14 mouse cellular contexts compared by ENCODE assay signal in the genomic region with DNA sequence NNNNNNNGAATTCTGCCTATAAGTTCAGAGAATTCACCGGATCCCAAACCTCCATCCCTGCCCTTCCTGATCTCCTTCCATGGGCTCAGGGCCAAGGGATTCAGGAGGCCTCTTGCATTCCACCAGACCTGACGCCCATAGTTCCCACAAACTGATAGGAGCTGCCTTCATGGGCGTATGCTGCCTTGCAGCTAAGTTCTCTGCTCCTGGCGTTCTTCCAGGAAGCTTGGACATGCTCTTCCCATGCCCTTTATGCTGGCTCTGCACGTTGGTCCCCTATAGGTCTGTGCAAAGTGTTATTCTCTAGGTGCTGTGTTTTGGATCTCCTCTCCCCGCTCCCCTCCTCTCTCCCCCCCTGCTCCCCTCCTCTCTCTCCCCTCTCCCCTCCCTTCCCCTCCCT. TPM values are rescaled to one million over a fixed set of nuclear protein-coding genes. Genes with fewer than 3 reads are reported as not detected.
DNase-seq lines count a peak whose midpoint lies in the region; ATAC-seq and TF ChIP-seq lines count a peak whose summit lies in the region.
"Had no signal": no experiment of that assay in that cellular context is flagged by ENCODE, and none has a peak within 500 bp of the region (broad histone marks: within the 10 kb centered on the region; RNA-seq: fewer than 3 reads in every experiment).

No protein-coding gene starts in this region.

- no peak overlapping the region for H3K9ac ChIP-seq in lung, embryonic 15.5 days
- H3K9ac ChIP-seq in heart, embryonic 16.5 days (ENCODE audit: low read length): no peak overlapping the region
- H3K9ac ChIP-seq in stomach, postnatal 0 days (ENCODE audit: low read length): no peak overlapping the region
- no peak overlapping the region for H3K9ac ChIP-seq in intestine, embryonic 15.5 days
- H3K9ac ChIP-seq: forebrain, embryonic 15.5 days had no signal

- 0 out of 2 replicates have a peak overlapping the region, but pooled peaks have one; percentile 32 for H3K27ac ChIP-seq in heart, embryonic 10.5 days
- H3K27ac ChIP-seq in lung, embryonic 15.5 days: no peak overlapping the region
- H3K27ac ChIP-seq in heart, embryonic 16.5 days (ENCODE audit: low read length): peak overlapping the region; percentile 46; the same call in 1 of the 2 replicates
- H3K27ac ChIP-seq in stomach, postnatal 0 days (replicated peaks): no peak overlapping the region
- no peak overlapping the region for H3K27ac ChIP-seq in intestine, embryonic 15.5 days
- H3K27ac ChIP-seq: forebrain, embryonic 15.5 days had no signal

- H3K27me3 ChIP-seq in heart, embryonic 10.5 days (ENCODE audit: insufficient read depth, poor library complexity, severe bottlenecking): no peaks in the 10 kb centered on the region
- no peaks in the 10 kb centered on the region for H3K27me3 ChIP-seq in lung, embryonic 15.5 days
- no peaks in the 10 kb centered on the region for H3K27me3 ChIP-seq in heart, embryonic 16.5 days (ENCODE audit: control insufficient read depth, insufficient read depth, low read length)
- no peaks in the 10 kb centered on the region for H3K27me3 ChIP-seq in stomach, postnatal 0 days (ENCODE audit: control insufficient read depth, insufficient read depth, low read length)
- no peaks in the 10 kb centered on the region for H3K27me3 ChIP-seq in intestine, embryonic 15.5 days (replicated peaks)
- H3K27me3 ChIP-seq: forebrain, embryonic 15.5 days had no signal

- no peak overlapping the region for H3K4me3 ChIP-seq in heart, embryonic 10.5 days
- H3K4me3 ChIP-seq in lung, embryonic 15.5 days: no peak overlapping the region
- H3K4me3 ChIP-seq in heart, embryonic 16.5 days (ENCODE audit: low read length): no peak overlapping the region
- H3K4me3 ChIP-seq in stomach, postnatal 0 days (ENCODE audit: low read depth, low read length): no peak overlapping the region
- H3K4me3 ChIP-seq in intestine, embryonic 15.5 days (replicated peaks): no peak overlapping the region
- H3K4me3 ChIP-seq: forebrain, embryonic 15.5 days had no signal

- H3K36me3 ChIP-seq in heart, embryonic 10.5 days: no peaks in the 10 kb centered on the region
- no peaks in the 10 kb centered on the region for H3K36me3 ChIP-seq in lung, embryonic 15.5 days
- no peaks in the 10 kb centered on the region for H3K36me3 ChIP-seq in heart, embryonic 16.5 days (ENCODE audit: control insufficient read depth, insufficient read depth)
- no peaks in the 10 kb centered on the region for H3K36me3 ChIP-seq in stomach, postnatal 0 days (ENCODE audit: control insufficient read depth, insufficient read depth, low read length)
- H3K36me3 ChIP-seq in intestine, embryonic 15.5 days: no peaks in the 10 kb centered on the region
- H3K36me3 ChIP-seq: forebrain, embryonic 15.5 days had no signal

- 43% methylated on average over 6 of the region's 6 CpGs for WGBS in heart, embryonic 10.5 days
- WGBS in lung, embryonic 15.5 days: 20% methylated on average over 6 of the region's 6 CpGs
- WGBS in heart, embryonic 16.5 days: 10% methylated on average over 6 of the region's 6 CpGs
- 24% methylated on average over 6 of the region's 6 CpGs for WGBS in stomach, postnatal 0 days
- 29% methylated on average over 6 of the region's 6 CpGs for WGBS in intestine, embryonic 15.5 days

- TF ChIP-seq EP300 in stomach, postnatal 0 days (optimal IDR thresholded peaks at IDR 0.05): no peak

- H3K4me1 ChIP-seq in heart, embryonic 10.5 days: peaks cover 19% of the 10 kb centered on the region
- peaks cover 3% of the 10 kb centered on the region; the same call in 1 of the 2 replicates for H3K4me1 ChIP-seq in lung, embryonic 15.5 days
- H3K4me1 ChIP-seq in heart, embryonic 16.5 days (ENCODE audit: control insufficient read depth, insufficient read depth, low read length): peaks cover 6% of the 10 kb centered on the region; the same call in 1 of the 2 replicates
- H3K4me1 ChIP-seq in stomach, postnatal 0 days (replicated peaks; ENCODE audit: control insufficient read depth, insufficient read depth): no peaks in the 10 kb centered on the region
- no peaks in the 10 kb centered on the region for H3K4me1 ChIP-seq in intestine, embryonic 15.5 days (replicated peaks)
- H3K4me1 ChIP-seq: forebrain, embryonic 15.5 days had no signal

- H3K4me2 ChIP-seq in lung, embryonic 15.5 days: no peak overlapping the region
- H3K4me2 ChIP-seq in heart, embryonic 16.5 days (ENCODE audit: low read depth, low read length): no peak overlapping the region
- H3K4me2 ChIP-seq in stomach, postnatal 0 days (replicated peaks; ENCODE audit: low read depth): no peak overlapping the region
- H3K4me2 ChIP-seq in intestine, embryonic 15.5 days (replicated peaks): no peak overlapping the region
- H3K4me2 ChIP-seq: forebrain, embryonic 15.5 days had no signal

- no peak for TF ChIP-seq CTCF in stomach, postnatal 0 days (IDR thresholded peaks at IDR 0.05; ENCODE audit: low read depth)

- H3K9me3 ChIP-seq in heart, embryonic 10.5 days: 0 out of 2 replicates have a peak, but pooled peaks cover 4% of the 10 kb centered on the region
- no peaks in the 10 kb centered on the region for H3K9me3 ChIP-seq in lung, embryonic 15.5 days
- peaks cover 6% of the 10 kb centered on the region for H3K9me3 ChIP-seq in heart, embryonic 16.5 days (replicated peaks; ENCODE audit: control insufficient read depth, low read length)
- H3K9me3 ChIP-seq in stomach, postnatal 0 days (ENCODE audit: control insufficient read depth, low read length): no peaks in the 10 kb centered on the region
- no peaks in the 10 kb centered on the region for H3K9me3 ChIP-seq in intestine, embryonic 15.5 days
- H3K9me3 ChIP-seq: forebrain, embryonic 15.5 days had no signal

- peak; percentile 67; the same call in 1 of the 2 replicates for ATAC-seq in lung, embryonic 15.5 days (ENCODE audit: borderline replicate concordance, extremely low read depth, low FRiP score, low TSS enrichment)
- peak; percentile 92 for ATAC-seq in heart, embryonic 16.5 days (replicated peaks; ENCODE audit: extremely low read depth, insufficient read depth, low FRiP score)
- ATAC-seq in stomach, postnatal 0 days (ENCODE audit: low FRiP score, low TSS enrichment): peak; percentile 45; the same call in 1 of the 2 replicates
- no peak for ATAC-seq in intestine, embryonic 15.5 days
- ATAC-seq: forebrain, embryonic 15.5 days had no signal

- DNase-seq in heart, embryonic 10.5 days (ENCODE audit: low spot score): no peak
- no peak for DNase-seq in heart, postnatal 25 days (ENCODE audit: low spot score)
- DNase-seq in lung, postnatal 4 days: no peak
- peak; percentile 50 for DNase-seq in stomach, postnatal 0 days (ENCODE audit: low spot score)
- DNase-seq in frontal cortex, postnatal 25 days (ENCODE audit: low spot score in 2 of 2): no peak
- DNase-seq: layer of hippocampus, postnatal 36 days; right cerebral cortex, adult 18-20 months had no signal

- intact Hi-C loops in heart, postnatal 25 days (cut with DNase I): no loop called here

RNA-seq across cellular contexts. Expression of gene Fam163a, which starts 36.1 kb away (rescaled TPM):
- polyA plus RNA-seq in heart, embryonic 10.5 days (2016; fragmentation: Nextera tagmentation; extraction: Ambion mirVana): 1.1 and 3.1 TPM in 2 replicates
- total RNA-seq in heart, postnatal 25 days (2021): under 1 TPM in 1 of 2 experiments, not detected in 1; 0.06 TPM
- 0.78 and 0.89 TPM in 2 replicates for polyA plus RNA-seq in lung, embryonic 15.5 days (2015; fragmentation: Nextera tagmentation; extraction: Ambion mirVana)
- polyA plus RNA-seq in heart, embryonic 16.5 days (2015; fragmentation: Nextera tagmentation; extraction: Ambion mirVana): 1.4 and 1.6 TPM in 2 replicates
- polyA plus RNA-seq in stomach, postnatal 0 days (2015; fragmentation: Nextera tagmentation; extraction: Ambion mirVana): 1.2 and 1.5 TPM in 2 replicates
- polyA plus RNA-seq in intestine, embryonic 15.5 days (2015; fragmentation: Nextera tagmentation; extraction: Ambion mirVana): 5.7 and 6.3 TPM in 2 replicates
- total RNA-seq: monocyte, adult 5-6 weeks; neutrophil, adult 5-6 weeks had no signal
- polyA plus RNA-seq: gonadal fat pad, adult 2 months had no signal

Comparison
In these comparisons a context has a peak if more than half of its experiments do, and no peak if none do; other contexts are left out.
1. H3K27ac ChIP-seq: peak in heart, embryonic 10.5 days (single experiment) and heart, embryonic 16.5 days (single experiment); none in lung, embryonic 15.5 days (single experiment), stomach, postnatal 0 days (single experiment) and intestine, embryonic 15.5 days (single experiment).